Mouse (Mus musculus): ENCODE results near the gene Yif1b. TPM values are rescaled to one million over a fixed set of nuclear protein-coding genes. Genes with fewer than 3 reads are reported as not detected.

The Yif1b gene
- polyA plus RNA-seq, 1 experiment from 2014 or later: 124 TPM

DNA sequence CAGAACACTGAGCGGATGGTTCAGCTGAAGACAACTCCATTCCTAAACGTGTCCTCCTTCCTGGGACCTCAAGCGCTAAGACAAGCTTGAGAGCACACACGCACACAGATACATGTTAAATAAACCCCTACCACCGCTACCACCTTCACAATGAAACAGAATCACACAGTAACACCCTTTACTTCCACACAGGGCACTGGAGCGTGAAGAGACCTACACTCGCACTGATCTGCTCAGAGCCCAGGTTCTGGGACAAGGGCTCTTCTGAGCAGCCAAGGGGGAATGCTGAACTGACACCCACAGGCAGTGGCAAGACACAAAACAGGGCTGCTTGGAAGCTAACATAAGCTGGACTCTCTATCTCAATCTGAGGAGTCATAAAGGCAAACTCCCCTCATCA lies 27.5 kb downstream of the Yif1b start:
- Histone ChIP-seq H3K4me3 (no peak overlapping the region), H3K4me2 (replicated peaks) (no peak overlapping the region), H3K9ac (no peak overlapping the region), H3K27ac (no peak overlapping the region), H3K9me3 (no peaks in the 10 kb centered on the region), H3K4me1 (peaks cover 20% of the 10 kb centered on the region), H3K36me3 (no peaks in the 10 kb centered on the region), H3K27me3 (no peaks in the 10 kb centered on the region)
- ATAC-seq (ENCODE audit: low FRiP score, low read depth): no peak
- WGBS: 87% methylated on average over 7 of the region's 7 CpGs

DNA sequence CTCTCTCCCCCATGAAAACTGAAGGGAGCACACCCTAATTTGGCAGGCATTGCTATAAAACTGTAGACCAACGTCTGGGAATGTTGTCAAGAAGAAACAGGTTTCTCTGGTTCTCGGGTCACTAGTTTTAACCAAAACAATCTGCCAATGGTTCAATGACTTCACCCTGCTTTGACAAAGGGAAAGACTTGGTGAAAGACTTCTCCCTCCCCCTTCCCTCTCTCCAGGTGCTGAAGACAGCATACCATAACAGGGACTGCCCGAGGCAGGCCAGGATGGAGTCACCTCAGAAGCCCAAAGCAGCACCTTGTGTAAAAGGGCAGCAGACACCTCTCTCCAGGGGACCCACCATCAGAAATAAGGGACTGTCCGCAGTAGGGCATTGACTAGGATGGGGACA lies 28.8 kb downstream of the Yif1b start:
- no peaks in the 10 kb centered on the region for H3K36me3 ChIP-seq
- 40% methylated on average over 4 of the region's 4 CpGs for WGBS

DNA sequence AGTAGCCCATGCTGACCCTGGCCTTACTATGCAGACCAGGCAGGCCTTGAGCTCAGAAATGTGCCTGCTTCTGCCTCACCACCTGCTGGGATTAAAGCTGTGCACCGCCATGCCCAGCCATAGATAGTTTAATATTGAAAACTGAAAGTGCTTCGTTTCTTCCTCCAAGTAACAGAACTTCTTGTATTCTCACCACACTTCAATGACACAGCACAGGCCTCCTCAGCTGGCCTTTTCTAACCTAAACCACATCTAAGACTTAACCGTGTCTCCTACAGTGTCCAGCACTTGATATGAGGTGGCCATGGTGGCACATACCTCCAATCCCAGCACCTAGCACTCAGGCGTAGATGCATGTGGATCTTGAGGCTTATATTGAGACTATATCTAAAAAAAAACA lies 32.3 kb downstream of the Yif1b start:
- no peak overlapping the region for H3K27ac ChIP-seq
- WGBS: 90% methylated on average over 4 of the region's 4 CpGs
- peaks cover 44% of the 10 kb centered on the region for H3K4me1 ChIP-seq
- no peak overlapping the region for H3K4me2 ChIP-seq (replicated peaks)
- H3K9ac ChIP-seq: no peak overlapping the region
- H3K36me3 ChIP-seq: no peaks in the 10 kb centered on the region
- no peak for ATAC-seq (ENCODE audit: low FRiP score, low read depth)
- H3K27me3 ChIP-seq: no peaks in the 10 kb centered on the region
- H3K4me3 ChIP-seq: no peak overlapping the region
- H3K9me3 ChIP-seq: no peaks in the 10 kb centered on the region

More for the DNA sequence above, 28.8 kb downstream of the Yif1b start:
- H3K27me3 ChIP-seq: no peaks in the 10 kb centered on the region
- no peak overlapping the region for H3K9ac ChIP-seq
- ATAC-seq (ENCODE audit: low FRiP score, low read depth): no peak
- no peaks in the 10 kb centered on the region for H3K9me3 ChIP-seq
- H3K4me1 ChIP-seq: peaks cover 32% of the 10 kb centered on the region
- no peak overlapping the region for H3K27ac ChIP-seq
- no peak overlapping the region for H3K4me2 ChIP-seq (replicated peaks)
- no peak overlapping the region for H3K4me3 ChIP-seq

DNA sequence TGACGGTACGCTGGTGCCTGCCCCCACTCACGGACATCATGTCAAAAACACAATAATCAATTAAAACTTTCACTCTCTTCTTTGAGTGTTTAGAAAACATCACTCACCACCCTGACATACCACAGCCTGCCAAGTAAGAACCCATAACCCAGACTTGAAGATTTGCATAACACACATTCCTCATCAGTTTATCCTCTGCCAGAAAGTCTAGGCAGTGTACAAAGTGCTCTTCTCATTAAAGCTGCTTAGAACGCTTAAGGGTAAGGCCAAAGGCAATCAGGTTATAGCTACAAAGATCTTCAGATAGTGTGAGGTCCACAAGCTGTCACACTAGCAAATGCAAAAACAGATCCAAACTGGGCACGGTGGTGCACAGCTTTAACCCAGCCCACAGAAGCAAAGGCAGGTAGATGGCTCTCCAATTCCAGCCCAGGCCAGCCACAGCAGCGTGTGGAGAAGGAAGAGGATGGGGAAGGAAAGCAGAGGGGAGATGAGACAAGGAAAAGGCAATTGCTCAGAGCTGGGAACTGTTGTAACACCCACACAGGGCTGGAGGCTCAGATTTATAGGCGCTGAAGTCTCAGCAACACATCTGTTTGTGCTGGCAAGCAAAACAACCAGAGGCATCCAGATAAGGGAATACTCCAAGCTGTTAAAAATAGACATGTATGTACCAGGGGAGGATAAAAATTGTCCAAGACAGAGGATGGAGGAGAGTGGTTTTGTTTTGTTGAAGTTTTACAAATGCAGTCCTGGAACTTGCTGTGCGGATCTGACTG lies 33.7 kb downstream of the Yif1b start:
- no peak for ATAC-seq (ENCODE audit: low FRiP score, low read depth)
- H3K4me3 ChIP-seq: no peak overlapping the region
- no peak overlapping the region for H3K4me2 ChIP-seq (replicated peaks)
- peak overlapping the region; percentile 10; the same call in 1 of the 2 replicates for H3K27ac ChIP-seq
- no peak overlapping the region for H3K9ac ChIP-seq
- H3K27me3 ChIP-seq: no peaks in the 10 kb centered on the region
- peaks cover 47% of the 10 kb centered on the region for H3K4me1 ChIP-seq
- H3K9me3 ChIP-seq: no peaks in the 10 kb centered on the region
- WGBS: 58% methylated on average over 8 of the region's 8 CpGs
- no peaks in the 10 kb centered on the region for H3K36me3 ChIP-seq

DNA sequence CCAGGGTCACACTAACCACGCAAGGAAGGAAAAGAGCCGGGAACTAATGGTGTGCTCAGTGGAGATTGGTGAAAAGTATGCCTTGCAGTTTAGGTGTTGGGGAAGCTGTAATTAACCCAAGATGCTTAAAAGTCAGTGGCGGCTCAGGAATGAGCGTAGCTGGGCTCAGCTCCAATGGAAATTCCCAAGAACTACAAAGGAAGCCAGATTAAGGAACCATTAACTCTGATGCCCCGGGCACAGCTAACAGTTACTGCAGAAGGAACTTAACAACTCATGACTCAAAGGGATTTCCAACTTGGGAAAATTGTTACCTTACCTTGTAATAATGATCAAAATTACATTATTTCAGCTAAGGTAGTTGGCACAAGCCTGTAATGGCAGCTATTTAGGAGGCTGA lies 38.6 kb downstream of the Yif1b start:
- H3K27ac ChIP-seq: peak overlapping the region; percentile 63; the same call in 1 of the 2 replicates

DNA sequence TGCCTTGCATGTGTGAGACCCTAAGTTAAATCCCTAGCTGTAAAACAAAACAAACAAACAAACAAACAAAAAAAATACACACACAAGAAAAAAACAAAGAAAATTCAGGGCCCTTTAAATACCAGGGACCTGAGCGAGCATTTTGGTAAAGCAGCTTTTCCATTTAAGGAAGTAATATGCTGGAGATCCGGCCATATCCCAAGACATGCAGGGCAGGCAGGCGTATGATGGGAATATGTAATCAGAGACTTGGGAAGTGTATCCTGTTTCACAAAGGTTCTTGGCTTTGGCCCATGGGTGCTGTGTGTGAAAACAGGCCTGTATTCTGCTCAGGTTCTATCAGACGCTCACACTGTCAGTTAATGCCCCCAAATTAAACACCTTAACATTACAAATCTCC lies 39.4 kb downstream of the Yif1b start:
- Histone ChIP-seq H3K4me2 (replicated peaks) (no peak overlapping the region), H3K4me3 (no peak overlapping the region), H3K36me3 (no peaks in the 10 kb centered on the region), H3K4me1 (peaks cover 46% of the 10 kb centered on the region), H3K9me3 (no peaks in the 10 kb centered on the region), H3K27ac (0 out of 2 replicates have a peak overlapping the region, but pooled peaks have one; percentile 28), H3K27me3 (peaks cover 26% of the 10 kb centered on the region), H3K9ac (no peak overlapping the region)
- no peak for ATAC-seq (ENCODE audit: low FRiP score, low read depth)
- WGBS: 80% methylated on average over 4 of the region's 4 CpGs

More for the DNA sequence above, 38.6 kb downstream of the Yif1b start:
- peak; percentile 44; the same call in 1 of the 2 replicates for ATAC-seq (ENCODE audit: low FRiP score, low read depth)
- Histone ChIP-seq H3K4me3 (no peak overlapping the region), H3K4me2 (replicated peaks) (no peak overlapping the region), H3K36me3 (no peaks in the 10 kb centered on the region), H3K27me3 (peaks cover 18% of the 10 kb centered on the region), H3K4me1 (peaks cover 47% of the 10 kb centered on the region), H3K9ac (no peak overlapping the region), H3K9me3 (no peaks in the 10 kb centered on the region)
- 23% methylated on average over 5 of the region's 5 CpGs for WGBS

DNA sequence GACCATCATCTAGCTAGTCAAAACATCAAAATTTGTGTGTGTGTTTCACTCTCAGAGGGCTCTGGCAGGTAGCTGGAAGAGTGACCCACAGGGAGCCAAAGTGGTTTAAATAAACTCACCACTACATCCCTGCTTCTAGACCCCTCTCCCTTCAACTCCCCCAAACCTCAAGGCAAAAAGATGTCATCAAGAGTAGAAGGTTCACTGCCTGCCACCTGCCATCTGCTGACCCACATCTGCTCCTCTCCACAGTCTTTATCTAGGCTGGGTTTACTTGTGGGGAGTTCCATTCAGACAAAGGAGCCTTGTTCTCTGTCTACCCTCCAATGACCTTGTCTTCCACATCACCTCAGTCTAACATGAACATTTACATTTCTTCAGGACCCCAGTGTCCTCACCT lies 41.1 kb downstream of the Yif1b start:
- ATAC-seq (ENCODE audit: low FRiP score, low read depth): no peak
- Histone ChIP-seq H3K4me1 (peaks cover 37% of the 10 kb centered on the region), H3K4me2 (replicated peaks) (no peak overlapping the region), H3K4me3 (no peak overlapping the region), H3K36me3 (no peaks in the 10 kb centered on the region), H3K27ac (no peak overlapping the region), H3K9ac (no peak overlapping the region), H3K9me3 (no peaks in the 10 kb centered on the region), H3K27me3 (peaks cover 30% of the 10 kb centered on the region)

DNA sequence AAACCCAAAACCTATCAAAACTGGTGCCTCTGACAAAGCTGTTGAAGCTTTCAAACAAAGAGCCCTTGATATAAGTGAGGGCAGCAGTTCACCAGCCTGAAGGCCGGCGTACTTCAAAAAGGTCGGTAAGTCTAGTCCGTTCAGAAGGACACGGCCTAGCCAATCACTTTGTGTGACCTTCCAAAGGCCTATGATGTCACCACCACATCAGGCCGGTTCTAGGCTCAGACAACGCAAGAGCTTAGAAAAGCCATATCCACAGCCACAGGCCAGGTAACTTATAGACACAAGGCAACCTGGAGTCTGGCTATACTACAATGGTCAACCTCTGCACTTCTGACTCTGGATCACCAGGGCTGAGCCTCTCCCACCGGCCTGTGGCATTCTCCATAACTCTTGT lies 41.8 kb downstream of the Yif1b start:
- 68% methylated on average over 8 of the region's 8 CpGs for WGBS
- H3K4me3 ChIP-seq: peak overlapping the region; percentile 70; the same call in 1 of the 2 replicates

DNA sequence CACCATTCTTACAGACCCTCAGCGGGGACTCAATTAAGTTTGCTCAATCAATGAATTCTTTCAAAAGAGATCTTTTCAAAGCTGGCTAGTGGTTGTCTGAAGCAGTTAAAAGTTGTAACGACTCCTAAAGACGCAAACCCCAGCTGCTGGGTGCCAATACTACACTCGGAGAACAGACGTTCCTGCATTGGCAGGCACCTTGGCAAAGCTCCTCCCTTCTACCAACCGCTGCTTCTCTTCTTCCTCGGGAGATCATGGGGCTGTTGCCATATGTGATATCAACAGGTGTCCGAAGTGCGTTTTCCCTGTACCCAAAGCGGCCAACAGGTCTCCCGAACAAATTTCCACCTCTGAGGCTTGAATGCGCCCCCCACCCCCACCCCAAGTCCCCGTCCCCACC lies 42.7 kb downstream of the Yif1b start:
- Histone ChIP-seq H3K4me1 (peaks cover 35% of the 10 kb centered on the region), H3K27me3 (peaks cover 36% of the 10 kb centered on the region)
- ATAC-seq (ENCODE audit: low FRiP score, low read depth): no peak

More for the DNA sequence above, 41.8 kb downstream of the Yif1b start:
- Histone ChIP-seq H3K27ac (no peak overlapping the region), H3K27me3 (peaks cover 35% of the 10 kb centered on the region), H3K9me3 (no peaks in the 10 kb centered on the region), H3K9ac (no peak overlapping the region), H3K36me3 (no peaks in the 10 kb centered on the region), H3K4me2 (replicated peaks) (peak overlapping the region; percentile 98), H3K4me1 (peaks cover 35% of the 10 kb centered on the region)
- no peak for ATAC-seq (ENCODE audit: low FRiP score, low read depth)

DNA sequence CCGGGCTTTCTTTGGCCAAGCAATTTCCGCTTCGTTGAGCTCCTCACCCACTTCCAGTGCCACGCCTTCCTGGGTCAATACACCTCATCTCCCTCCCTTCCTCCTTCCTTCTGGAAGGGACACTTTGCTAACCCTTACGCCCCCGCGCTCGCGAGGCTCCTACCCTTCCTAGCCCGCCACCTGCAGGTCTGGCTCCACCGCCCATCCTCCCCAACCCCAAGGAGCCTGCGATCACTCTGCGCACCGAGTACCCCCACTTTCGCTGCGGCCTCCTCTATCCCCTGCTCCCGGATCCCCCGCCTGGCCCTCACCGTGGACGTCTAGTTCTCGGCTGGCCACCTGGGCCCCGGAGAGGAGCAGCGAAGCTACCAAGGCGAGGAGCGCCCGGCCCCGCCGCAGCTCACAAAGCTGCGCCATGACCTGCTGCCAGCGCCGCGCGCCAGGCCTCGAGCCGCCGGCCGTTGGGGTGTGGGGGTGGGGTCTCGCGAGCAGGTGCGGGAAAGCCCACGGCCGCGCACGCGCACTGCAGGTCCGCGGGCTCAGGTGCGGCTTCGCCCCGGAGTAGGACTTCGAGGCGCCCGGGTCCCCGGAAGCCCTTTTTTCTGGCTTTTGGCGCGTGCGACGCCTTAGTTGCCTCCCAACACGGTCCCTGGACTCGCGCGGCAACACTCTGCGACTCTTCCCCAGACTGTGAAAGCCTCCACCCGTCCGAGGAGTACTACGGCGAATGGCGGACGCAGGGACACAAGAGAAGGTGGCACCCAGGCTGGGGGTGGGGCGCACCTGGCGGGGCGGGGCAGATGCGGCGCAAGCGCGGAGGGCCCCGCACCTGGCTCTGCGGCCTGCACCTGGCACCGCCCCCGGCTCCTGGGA lies 43.3 kb downstream of the Yif1b start, which contains the start of gene Spint2:
Spint2 (minus strand) TSS at position 712 of the 873 bp plus-strand sequence.
- peak within 1 kb of the TSS; percentile 70 for H3K4me3 ChIP-seq
- ATAC-seq (ENCODE audit: low FRiP score, low read depth): peak; percentile 70; the same call in 1 of the 2 replicates
- H3K4me2 ChIP-seq (replicated peaks): peak within 1 kb of the TSS; percentile 98
- peak within 1 kb of the TSS; percentile 74 for H3K9ac ChIP-seq
- H3K9me3 ChIP-seq: no peaks in the 10 kb centered on the region
- H3K36me3 ChIP-seq: no peaks in the 10 kb centered on the region
- under 1% methylated on average over 76 of the region's 80 CpGs for WGBS
- H3K27ac ChIP-seq: no peak within 1 kb of the TSS; the same call in 1 of the 2 replicates
- peaks cover 36% of the 10 kb centered on the region for H3K27me3 ChIP-seq
- H3K4me1 ChIP-seq: peaks cover 29% of the 10 kb centered on the region

More for the DNA sequence above, 42.7 kb downstream of the Yif1b start:
- H3K9ac ChIP-seq: peak overlapping the region; percentile 74
- H3K4me3 ChIP-seq: peak overlapping the region; percentile 70
- H3K27ac ChIP-seq: no peak overlapping the region
- H3K9me3 ChIP-seq: no peaks in the 10 kb centered on the region
- H3K4me2 ChIP-seq (replicated peaks): peak overlapping the region; percentile 98
- no peaks in the 10 kb centered on the region for H3K36me3 ChIP-seq
- 10% methylated on average over 13 of the region's 13 CpGs for WGBS

DNA sequence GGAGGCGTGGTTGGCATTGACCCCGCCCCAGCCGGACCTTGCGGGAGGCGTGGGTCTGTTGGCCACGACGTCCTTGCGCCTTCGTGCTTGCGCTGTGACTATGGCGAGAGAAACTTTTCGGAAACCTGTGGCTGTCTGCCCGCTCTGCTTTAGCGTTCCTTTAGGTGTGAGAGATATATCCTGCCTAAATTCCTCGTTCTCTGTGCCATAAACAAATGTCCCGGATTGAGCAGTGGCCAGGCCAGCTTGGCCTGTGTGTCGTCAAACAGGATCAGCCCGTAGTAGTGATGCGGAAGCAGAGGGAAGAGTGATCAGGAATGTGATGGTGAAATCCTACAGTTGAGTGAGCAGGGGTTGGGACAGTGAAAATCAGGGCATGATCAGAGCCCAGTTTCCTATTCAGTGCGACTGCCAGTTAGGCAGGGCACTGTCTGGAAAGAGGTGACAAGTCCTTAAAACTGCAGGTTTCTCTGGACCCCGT lies 44.0 kb downstream of the Yif1b start:
- Histone ChIP-seq H3K4me2 (replicated peaks) (peak overlapping the region; percentile 98), H3K9ac (peak overlapping the region; percentile 74), H3K4me1 (peaks cover 22% of the 10 kb centered on the region), H3K36me3 (no peaks in the 10 kb centered on the region), H3K4me3 (peak overlapping the region; percentile 70), H3K27me3 (peaks cover 36% of the 10 kb centered on the region), H3K27ac (no peak overlapping the region), H3K9me3 (no peaks in the 10 kb centered on the region)
- 7% methylated on average over 21 of the region's 21 CpGs for WGBS
- ATAC-seq (ENCODE audit: low FRiP score, low read depth): no peak; the same call in 1 of the 2 replicates

DNA sequence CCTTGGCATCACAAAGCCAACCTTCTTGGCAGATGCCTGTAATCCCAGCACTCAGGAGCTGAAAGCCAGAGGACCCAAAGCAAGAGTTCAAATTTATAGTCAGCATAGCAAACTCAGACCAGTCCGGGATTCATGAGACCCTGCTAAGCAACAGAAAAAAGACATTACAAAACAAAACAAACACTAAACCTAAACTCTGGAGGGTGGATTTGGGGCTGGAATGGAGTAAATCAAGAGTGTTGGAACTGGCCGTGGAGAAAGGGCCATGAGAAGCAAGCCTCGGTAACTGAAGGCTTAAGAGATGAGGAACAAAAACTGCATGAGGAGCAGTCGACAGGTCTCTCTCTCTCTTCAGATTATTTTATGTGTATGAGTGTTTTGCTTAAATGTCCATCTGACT lies 45.7 kb downstream of the Yif1b start:
- peaks cover 36% of the 10 kb centered on the region for H3K27me3 ChIP-seq
- no peak overlapping the region for H3K9ac ChIP-seq
- no peak for ATAC-seq (ENCODE audit: low FRiP score, low read depth)
- H3K9me3 ChIP-seq: no peaks in the 10 kb centered on the region
- H3K4me2 ChIP-seq (replicated peaks): no peak overlapping the region
- H3K4me3 ChIP-seq: no peak overlapping the region
- H3K27ac ChIP-seq: no peak overlapping the region
- WGBS: 73% methylated on average over 4 of the region's 4 CpGs
- H3K36me3 ChIP-seq: no peaks in the 10 kb centered on the region
- peaks cover 23% of the 10 kb centered on the region for H3K4me1 ChIP-seq

Data from limb, embryonic 13.5 days (tissue).